Mouse (Mus musculus) left cerebral cortex, postnatal 4 days (tissue): ENCODE measurements at regions not wholly inside any gene's neighbourhood (a gene's known extent, or its start where the extent isn't known, plus 50 kb on each side); places are given as distances from the start of the nearest gene placed in this dataset.

ENCODE experiments used
- DNase-seq: peaks from one replicate; pipeline ENCODE4 v3.0.0-alpha.2; 2022
- intact Hi-C: fragments of 180-260 bp; cut with DNase I; formaldehyde crosslinking; loops from one replicate; pipeline ENCODE4 v1.15.1; 2025

- intact Hi-C loops = no loop called here
- DNase-seq = no peak
These were observed 1185.9 kb downstream of the Gsdmc2 start for GRCm38 (mm10) chr15:62659096-62659495.

DNA sequence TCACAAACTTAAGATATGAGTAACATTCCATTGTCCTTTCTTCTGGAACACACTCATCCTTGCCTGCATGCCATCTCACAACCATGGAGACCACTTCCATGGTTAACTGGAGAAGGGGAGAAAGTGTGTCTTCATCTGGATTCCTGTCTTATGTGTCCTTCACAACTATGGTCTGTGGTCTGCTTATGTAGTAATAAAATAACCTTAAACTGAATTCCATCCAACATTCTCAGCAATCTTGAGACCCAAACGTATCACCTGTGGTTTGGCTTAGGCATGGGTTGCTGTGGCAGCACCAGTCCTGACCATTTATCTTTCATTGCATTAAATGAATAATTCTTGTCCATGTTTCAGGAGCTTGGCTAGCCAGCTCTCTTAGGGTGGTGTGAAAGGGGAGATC lies 1186.3 kb downstream of the Gsdmc2 start:
- no peak for DNase-seq
- intact Hi-C loops = no loop called here

DNA sequence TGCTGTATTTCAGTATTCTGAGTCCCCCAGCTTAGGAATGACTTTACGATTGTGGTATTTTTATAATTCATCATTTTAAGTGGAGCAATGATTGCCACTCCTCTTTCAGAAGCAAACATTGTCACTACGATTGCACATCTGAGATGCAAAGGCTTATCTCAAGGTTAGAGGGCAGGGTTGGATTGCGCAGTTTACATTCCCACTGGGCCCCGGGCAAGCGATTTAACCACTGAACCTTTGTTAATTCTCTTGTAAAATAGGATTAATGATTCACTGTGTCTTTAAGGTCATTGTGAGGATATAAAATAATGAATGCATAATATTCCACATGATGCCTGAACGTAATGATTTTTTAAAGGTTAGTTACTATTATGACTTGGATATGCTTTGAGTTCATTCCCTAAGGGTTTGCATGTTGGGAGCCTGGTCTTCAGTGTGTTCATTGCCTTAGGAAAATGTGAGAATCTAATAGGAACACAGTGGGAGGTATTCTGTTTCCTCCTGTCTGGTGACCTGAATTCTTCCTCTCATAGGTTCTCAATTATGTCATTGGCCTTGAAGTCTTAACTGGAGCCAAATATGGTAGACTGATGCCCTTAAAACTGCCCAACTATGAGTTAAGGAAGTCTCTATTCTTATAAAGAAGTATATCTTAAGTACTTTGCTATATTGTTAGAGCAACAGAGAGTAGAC lies 1198.4 kb downstream of the Gsdmc2 start:
- intact Hi-C loops = no loop called here

GRCm38 (mm10) chr15:62644744-62645143 lies 1200.2 kb downstream of the Gsdmc2 start:
- intact Hi-C loops = no loop called here
- no peak for DNase-seq

More for the DNA sequence above, 1198.4 kb downstream of the Gsdmc2 start:
- no peak for DNase-seq

- intact Hi-C loops = no loop called here
These were observed 1200.7 kb downstream of the Gsdmc2 start for GRCm38 (mm10) chr15:62644296-62644695.

GRCm38 (mm10) chr15:62641051-62641710 lies 1203.8 kb downstream of the Gsdmc2 start:
- intact Hi-C loops = no loop called here

More at GRCm38 (mm10) chr15:62644296-62644695, 1200.7 kb downstream of the Gsdmc2 start:
- DNase-seq = no peak

DNA sequence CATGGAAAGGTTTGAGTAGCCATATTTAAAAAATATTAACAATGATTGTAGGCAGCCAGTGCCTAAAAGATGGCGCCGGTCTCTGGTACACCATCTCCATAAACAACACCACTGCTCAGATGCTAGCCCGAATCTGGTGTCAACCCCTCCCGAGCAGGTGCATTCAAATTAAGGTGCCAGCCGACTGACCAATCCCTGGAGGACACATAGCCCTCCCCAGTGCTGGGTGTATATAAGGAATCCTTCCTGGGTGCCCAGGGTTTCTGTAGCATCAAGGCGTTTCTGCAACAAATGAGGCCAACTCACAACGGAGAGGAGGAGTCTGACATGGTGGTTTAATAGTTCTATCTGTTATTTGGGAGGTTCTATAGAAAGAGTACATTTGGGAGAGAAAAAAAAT lies 1219.6 kb downstream of the Gsdmc2 start:
- intact Hi-C loops = no loop called here
- no peak for DNase-seq

More at GRCm38 (mm10) chr15:62641051-62641710, 1203.8 kb downstream of the Gsdmc2 start:
- peak; percentile 0 for DNase-seq

GRCm38 (mm10) chr15:62616042-62616441 lies 1228.9 kb downstream of the Gsdmc2 start:
- DNase-seq = no peak
- intact Hi-C loops = no loop called here

GRCm38 (mm10) chr15:62596735-62597134 lies 1248.2 kb downstream of the Gsdmc2 start:
- intact Hi-C loops = no loop called here
- no peak for DNase-seq

DNA sequence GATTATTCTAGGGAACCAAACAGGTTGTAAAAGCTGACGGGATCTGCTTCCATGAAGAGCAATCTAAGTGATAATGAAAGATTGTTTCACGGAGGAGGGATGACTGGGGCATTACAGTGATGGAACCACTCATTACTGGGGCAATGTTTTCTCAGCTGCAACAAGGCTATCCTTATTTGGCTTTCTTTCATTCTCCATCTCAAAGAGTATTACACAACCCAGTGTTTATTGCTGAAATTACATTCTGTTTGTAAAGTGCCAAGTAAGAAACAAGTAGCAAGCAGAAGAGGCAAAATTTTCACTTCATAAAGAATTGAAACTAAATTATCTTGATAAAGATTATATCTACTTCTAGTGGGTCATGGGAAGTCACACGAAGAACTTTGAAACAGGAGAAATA lies 1256.4 kb downstream of the Gsdmc2 start:
- intact Hi-C loops = no loop called here
- no peak for DNase-seq

DNA sequence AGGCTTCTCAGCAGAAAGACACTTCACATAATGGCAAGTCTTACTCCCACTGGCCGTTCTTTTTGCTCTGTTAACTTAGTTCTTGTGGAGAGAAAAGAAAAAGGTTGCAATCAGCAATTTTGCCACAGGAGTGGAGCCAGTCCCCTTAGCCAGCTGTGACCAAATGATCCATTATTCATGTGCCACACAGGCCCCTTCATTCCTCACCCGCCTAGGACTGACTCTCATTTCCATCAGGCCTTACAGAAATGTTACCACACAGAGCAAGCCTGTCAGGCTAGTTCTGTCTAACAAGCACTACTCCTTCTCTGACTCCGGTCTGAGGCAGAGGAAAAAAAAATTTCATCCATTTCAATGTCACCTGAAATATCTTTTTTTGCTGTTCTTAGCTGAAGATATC lies 1266.2 kb downstream of the Gsdmc2 start:
- DNase-seq = no peak
- intact Hi-C loops = no loop called here

DNA sequence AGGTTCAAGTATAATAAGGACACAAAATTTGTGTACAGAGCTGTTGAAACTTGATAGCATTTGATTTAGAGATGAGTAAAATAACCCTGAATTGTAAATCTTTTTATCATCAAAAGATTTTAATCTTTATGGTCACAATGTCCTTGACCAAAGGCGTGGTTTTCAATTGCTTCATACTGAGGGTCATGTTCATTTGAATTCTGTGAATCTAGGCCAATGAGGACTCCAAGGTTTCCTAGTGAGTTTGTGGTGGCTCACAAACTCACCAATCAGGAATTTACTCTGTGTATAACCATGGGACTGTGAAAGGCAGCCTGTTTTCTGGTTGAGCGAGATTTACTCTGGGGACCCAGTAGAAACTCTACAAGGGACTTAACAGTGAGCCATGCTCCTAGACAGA lies 1269.2 kb downstream of the Gsdmc2 start:
- DNase-seq = no peak
- intact Hi-C loops = no loop called here

- peak; percentile 93 for DNase-seq
- intact Hi-C loops = no loop called here
These were observed 1273.2 kb downstream of the Gsdmc2 start for GRCm38 (mm10) chr15:62571803-62572202.

- DNase-seq = no peak
- intact Hi-C loops = no loop called here
These were observed 1275.9 kb downstream of the Gsdmc2 start for GRCm38 (mm10) chr15:62568788-62569713.

GRCm38 (mm10) chr15:62567431-62567830 lies 1277.5 kb downstream of the Gsdmc2 start:
- intact Hi-C loops = no loop called here
- DNase-seq = no peak

GRCm38 (mm10) chr15:62566106-62566511 lies 1278.9 kb downstream of the Gsdmc2 start:
- peak; percentile 85 for DNase-seq
- intact Hi-C loops = no loop called here

- DNase-seq = peak; percentile 1
- intact Hi-C loops = no loop called here
These were observed 1311.7 kb downstream of the Gsdmc2 start for GRCm38 (mm10) chr15:62533233-62533632.

- no peak for DNase-seq
- intact Hi-C loops = no loop called here
These were observed 1316.0 kb downstream of the Gsdmc2 start for GRCm38 (mm10) chr15:62528975-62529374.

GRCm38 (mm10) chr15:62524628-62525027 lies 1320.3 kb downstream of the Gsdmc2 start:
- intact Hi-C loops = no loop called here

GRCm38 (mm10) chr15:62524135-62524534 lies 1320.8 kb downstream of the Gsdmc2 start:
- DNase-seq = no peak
- intact Hi-C loops = no loop called here

More at GRCm38 (mm10) chr15:62524628-62525027, 1320.3 kb downstream of the Gsdmc2 start:
- no peak for DNase-seq

DNA sequence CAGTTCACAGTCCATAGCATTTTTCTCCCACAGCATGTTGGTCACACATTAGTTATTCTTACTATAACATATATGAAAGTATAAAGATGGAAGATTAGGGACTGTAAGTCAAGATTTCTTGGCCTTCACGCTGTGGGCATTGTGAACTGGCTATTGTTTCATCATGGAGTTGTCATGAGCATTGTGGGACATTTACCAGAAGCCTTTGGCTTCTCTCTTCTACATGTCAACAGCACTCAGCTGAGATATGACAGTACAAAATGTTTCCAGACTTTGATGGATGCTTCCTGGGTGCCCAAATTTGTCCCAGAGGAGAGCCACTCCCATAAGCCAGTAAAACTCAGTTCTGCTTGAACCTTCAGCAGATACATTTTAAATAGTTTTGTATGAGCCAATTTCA lies 1331.5 kb downstream of the Gsdmc2 start:
- intact Hi-C loops = no loop called here
- no peak for DNase-seq
